Mouse (Mus musculus): Measurements from ENCODE around the gene Cracr2a.

The Cracr2a gene

DNA sequence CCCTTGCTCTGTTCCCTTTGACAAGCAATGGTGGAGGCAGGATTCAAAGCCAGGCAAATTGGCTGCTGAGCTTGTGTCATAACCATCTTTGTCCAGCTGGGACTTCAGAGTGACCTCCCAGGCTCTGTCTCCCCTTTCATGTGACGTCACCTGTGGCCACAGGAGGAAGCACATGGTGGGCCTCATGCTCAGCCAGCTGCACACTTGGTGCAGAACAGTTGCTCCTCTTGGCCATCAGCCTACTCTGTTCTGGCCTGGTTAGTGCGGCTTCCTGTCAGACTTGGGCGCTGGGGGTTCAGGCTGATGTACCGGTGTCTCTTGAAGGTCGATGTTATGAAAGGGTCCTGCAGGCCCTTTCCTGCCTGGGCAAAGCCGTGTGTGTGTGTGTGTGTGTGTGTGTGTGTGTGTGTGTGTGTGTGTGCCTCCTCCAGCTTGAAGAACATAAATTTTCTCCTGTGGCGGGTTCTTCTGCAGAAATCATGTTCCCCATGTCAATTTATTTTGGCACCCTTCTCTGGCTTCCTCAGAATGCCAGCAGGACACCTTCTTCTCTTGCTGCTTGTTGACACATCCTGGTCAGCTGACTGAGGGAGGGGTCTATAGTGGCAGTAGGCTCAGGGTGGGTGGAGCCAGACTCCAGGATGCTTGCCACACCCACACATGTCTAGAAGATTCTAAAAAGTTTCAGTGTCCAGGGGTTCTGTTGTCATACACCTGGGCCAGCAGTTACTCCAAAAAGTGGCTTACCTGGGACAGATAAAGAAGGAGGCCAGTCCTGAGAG lies 5.0 kb downstream of the Cracr2a start:
- no peak for DNase-seq (ENCODE audit: low read depth, low spot score)

- DNase-seq (ENCODE audit: low read depth, low spot score), result no peak
Observed at GRCm38 (mm10) chr6:127571849-127572550, 10.9 kb downstream of the Cracr2a start.

DNA sequence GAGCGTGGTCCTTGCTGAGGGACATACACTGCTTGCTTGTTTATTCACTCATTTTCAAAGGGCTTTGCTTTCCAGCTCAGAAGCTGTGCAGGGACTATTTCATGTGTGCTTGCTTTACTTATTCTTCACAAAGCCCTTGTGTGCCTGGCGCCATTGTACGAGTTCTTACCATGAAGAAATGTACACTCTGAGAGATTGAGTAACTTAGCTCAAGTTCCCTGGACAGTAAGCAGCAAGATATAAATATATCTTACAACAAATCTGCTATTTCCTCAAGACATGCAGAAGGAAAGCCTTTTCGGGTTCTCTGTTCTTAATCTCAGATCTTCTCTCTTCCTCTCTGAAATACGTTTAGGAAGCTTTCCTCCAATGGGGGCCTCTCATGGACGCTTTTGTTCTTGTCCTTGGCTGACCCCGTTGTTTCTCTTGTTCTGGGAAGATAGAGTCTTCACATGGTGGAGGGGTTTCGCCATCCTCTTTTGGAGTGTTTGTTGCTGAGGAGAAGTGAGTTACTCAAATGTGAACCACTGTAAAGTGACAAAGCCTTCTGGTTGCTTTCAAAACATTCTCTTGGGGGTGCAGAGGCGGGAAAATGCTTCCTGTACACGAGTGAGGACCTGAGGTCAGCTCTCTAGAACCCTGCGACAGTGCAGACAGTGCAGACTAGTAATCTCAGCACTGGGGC lies 12.8 kb downstream of the Cracr2a start:
- DNase-seq (ENCODE audit: low read depth, low spot score), result no peak

- no peak for DNase-seq (ENCODE audit: low read depth, low spot score)
Observed at GRCm38 (mm10) chr6:127575194-127575593, 14.1 kb downstream of the Cracr2a start.

- DNase-seq (ENCODE audit: low read depth, low spot score), result no peak
Observed at GRCm38 (mm10) chr6:127577688-127578087, 16.6 kb downstream of the Cracr2a start.

DNA sequence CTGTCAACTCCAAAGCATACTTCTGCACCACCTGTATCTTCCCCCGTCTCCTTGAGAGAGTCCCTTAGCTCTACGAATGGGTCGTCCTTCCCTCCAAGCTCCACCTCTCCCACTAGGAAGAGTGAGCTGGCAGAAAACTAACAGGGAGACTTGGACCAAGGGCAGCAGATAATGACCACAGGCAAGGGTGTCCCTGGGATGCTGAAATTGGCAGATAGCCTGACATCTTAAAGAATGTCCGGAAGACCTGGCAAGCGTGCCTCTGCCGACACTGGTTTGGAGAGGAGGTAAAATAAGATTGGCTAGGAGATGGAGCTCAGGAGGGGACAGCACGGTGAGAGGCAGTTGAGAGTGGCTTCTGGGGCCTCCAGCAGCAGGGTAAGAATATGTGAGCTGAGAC lies 17.2 kb downstream of the Cracr2a start:
- DNase-seq (ENCODE audit: low read depth, low spot score), result no peak

DNA sequence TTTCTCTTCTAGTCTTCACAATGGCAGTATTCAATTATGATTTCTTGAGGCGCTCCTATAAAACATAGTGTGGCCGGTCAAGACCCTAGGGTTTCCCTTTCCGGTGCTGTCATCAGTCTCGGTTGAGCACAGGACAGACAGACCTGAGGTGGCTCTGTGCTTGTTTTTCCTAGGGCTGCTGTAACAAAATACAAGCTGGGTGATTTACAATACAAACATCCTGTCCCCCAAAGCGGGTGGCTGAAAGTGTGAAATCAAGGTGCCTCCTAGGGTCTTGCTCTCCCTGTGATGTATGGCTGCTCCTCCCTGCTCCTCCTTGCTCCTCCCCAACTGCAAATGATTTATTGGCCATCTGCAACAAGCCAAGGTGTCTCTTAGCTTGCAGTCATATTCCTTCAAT lies 17.7 kb downstream of the Cracr2a start:
- no peak for DNase-seq (ENCODE audit: low read depth, low spot score)

- DNase-seq (ENCODE audit: low read depth, low spot score), result no peak
Observed at GRCm38 (mm10) chr6:127581915-127582314, 20.8 kb downstream of the Cracr2a start.

GRCm38 (mm10) chr6:127582391-127583176 lies 21.4 kb downstream of the Cracr2a start:
- DNase-seq (ENCODE audit: low read depth, low spot score), result peak; percentile 73

GRCm38 (mm10) chr6:127591467-127591866 lies 30.3 kb downstream of the Cracr2a start:
- DNase-seq (ENCODE audit: low read depth, low spot score), result no peak

- no peak for DNase-seq (ENCODE audit: low read depth, low spot score)
Observed at GRCm38 (mm10) chr6:127593487-127593886, 32.3 kb downstream of the Cracr2a start.

GRCm38 (mm10) chr6:127599280-127599679 lies 38.1 kb downstream of the Cracr2a start:
- no peak for DNase-seq (ENCODE audit: low read depth, low spot score)

DNA sequence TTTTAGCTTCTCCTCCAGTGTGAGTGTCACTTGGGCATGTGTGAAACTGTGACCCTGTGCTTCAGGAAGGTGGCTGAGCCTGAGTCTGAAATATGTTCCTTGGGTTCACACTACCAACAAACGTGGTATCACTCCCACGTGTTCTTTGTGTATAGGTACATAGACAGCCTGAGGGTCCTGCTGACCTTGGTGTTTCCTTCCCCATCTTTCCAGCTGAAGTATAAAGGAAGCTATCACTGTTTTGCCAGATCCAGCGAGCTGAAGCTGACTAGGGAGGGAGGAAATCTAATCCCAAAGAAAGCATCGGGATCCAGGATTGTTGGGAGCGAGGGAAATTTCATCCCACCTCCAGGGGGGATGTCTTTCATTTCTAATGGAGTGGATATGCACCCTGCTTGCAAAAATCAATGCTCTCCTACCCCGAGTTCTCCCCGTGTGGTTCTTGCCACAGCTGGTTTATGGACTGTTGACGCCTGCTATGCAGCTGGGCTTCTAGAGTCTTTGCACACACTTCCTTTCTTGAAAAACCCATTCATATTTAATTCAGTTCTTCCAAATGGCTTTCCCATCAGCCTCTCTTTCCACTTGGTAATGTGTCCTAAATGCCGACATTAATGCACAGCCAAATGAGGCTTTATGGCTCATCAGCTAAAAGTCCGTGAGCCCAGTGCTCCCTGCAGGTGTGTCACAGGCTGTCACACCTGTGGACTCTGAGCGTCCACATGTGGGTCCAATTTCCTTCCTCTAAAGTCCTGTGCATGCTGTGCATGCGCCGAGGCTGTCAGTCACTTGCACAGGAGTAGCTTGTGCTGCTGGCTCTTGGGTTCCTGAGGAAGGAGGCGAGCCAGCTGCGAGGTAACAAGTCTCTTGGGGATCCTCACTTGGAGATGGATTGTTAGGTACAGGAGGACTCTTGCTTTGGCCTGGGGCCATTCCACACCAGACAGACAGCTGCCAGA lies 44.2 kb downstream of the Cracr2a start:
- DNase-seq (ENCODE audit: low read depth, low spot score), result no peak

- DNase-seq (ENCODE audit: low read depth, low spot score), result no peak
Observed at GRCm38 (mm10) chr6:127609673-127610072, 48.5 kb downstream of the Cracr2a start.

GRCm38 (mm10) chr6:127611216-127611615 lies 50.1 kb downstream of the Cracr2a start:
- no peak for DNase-seq (ENCODE audit: low read depth, low spot score)

DNA sequence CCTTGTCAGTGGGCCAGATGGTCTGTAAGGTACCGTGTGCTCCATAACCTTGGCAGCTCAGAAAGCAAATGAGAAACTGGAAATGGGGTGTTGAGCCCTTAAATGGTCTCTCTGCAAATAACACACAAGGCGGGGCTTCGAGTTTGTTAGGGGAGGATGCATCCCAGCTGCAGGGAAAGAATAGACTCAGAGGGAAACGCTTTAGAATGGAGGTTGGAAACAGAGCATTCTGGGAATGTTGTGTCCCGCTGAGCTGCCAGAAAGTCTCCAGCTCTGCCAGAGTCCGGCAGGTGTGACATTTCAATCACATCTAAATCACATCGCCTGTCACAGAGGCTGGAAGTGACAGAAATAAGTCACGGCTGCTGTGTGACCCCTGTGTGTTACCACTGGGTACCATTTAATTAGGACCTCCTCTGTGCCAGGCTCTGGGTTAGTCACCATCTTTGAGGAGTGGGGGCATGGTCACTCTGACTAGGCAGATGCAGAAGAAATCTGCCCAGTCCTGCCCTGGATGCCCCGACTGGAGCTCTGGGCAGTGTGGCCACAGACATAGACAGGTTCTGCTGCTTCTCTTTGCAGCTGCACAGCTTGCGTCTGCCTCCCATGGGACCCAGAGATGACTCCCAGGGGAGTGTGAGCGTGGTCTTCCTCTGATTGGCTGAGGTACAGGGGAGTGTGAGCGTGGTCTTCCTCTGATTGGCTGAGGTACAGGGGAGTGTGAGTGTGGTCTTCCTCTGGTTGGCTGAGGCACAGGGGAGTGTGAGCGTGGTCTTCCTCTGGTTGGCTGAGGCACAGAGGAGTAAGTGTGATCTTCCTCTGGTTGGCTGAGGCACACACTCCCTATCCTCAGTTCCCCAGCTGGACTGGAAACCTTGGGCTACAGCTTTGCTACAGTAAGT lies 53.2 kb downstream of the Cracr2a start:
- no peak for DNase-seq (ENCODE audit: low read depth, low spot score)

DNA sequence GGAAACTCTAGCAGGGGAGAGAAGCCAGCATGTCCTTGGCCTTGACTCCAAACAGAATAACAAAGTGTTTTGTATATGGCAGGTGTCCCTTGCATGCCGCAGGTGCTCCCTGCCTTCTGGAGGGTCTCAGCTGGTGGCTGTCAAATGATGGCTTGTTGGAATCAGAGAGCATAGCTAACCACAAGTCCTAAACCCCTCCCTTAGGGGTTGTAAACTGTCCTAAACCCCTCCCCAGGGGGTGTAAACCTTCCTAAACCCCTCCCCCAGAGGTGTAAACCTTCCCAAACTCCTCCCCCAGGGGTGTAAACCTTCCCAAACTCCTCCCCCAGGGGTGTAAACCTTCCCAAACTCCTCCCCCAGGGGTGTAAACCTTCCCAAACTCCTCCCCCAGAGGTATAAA lies 55.5 kb downstream of the Cracr2a start:
- DNase-seq (ENCODE audit: low read depth, low spot score), result no peak

- DNase-seq (ENCODE audit: low read depth, low spot score), result peak; percentile 51
Observed at GRCm38 (mm10) chr6:127617258-127618025, 56.3 kb downstream of the Cracr2a start.

DNA sequence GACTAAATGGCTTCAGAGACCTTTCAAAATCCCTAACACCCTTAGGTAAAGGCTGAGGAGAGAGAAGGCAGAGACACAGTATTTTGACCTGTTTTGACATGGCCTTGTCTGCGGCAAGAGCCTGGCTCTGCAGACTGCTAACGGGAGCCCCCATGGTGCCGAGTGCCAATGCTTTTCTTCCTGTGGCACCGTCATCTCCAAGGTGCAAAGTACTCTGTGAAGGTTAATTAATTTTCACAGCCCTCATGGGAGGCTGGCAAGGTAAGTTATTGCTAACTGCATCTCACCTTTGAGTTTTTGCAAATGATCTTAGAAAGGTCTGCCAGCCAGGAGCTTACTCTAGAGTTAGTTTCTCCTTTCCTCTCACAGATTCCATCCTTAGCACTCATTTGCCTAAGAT lies 57.5 kb downstream of the Cracr2a start:
- no peak for DNase-seq (ENCODE audit: low read depth, low spot score)
